Mouse (Mus musculus): ENCODE data around the gene Hnf1b. TPM values are rescaled to one million over a fixed set of nuclear protein-coding genes. Genes with fewer than 3 reads are reported as not detected.

Hnf1b gene
- polyA plus RNA-seq, 1 experiment from 2014 or later: 0.19 TPM

- Histone ChIP-seq H3K9ac (no peak overlapping the region), H3K27ac (no peak overlapping the region), H3K4me1 (replicated peaks) (0 out of 2 replicates have a peak, but pooled peaks cover 4% of the 10 kb centered on the region), H3K4me3 (no peak overlapping the region), H3K4me2 (no peak overlapping the region), H3K9me3 (no peaks in the 10 kb centered on the region), H3K36me3 (no peaks in the 10 kb centered on the region), H3K27me3 (peaks cover 92% of the 10 kb centered on the region)
- ATAC-seq (ENCODE audit: low FRiP score): no peak
- 95% methylated on average over 1 of the region's 1 CpGs for WGBS
Measured at GRCm38 (mm10) chr11:83857256-83857655, 7.4 kb downstream of the Hnf1b start.

- WGBS: 16% methylated on average over 9 of the region's 9 CpGs
- no peak overlapping the region for H3K4me3 ChIP-seq
- no peak overlapping the region for H3K27ac ChIP-seq
- H3K27me3 ChIP-seq: peaks cover 93% of the 10 kb centered on the region
- H3K4me2 ChIP-seq: no peak overlapping the region
- no peak overlapping the region for H3K9ac ChIP-seq
- H3K9me3 ChIP-seq: no peaks in the 10 kb centered on the region
- no peak for ATAC-seq (ENCODE audit: low FRiP score)
- H3K4me1 ChIP-seq (replicated peaks): peaks cover 7% of the 10 kb centered on the region; the same call in 1 of the 2 replicates
- no peaks in the 10 kb centered on the region for H3K36me3 ChIP-seq
Measured at GRCm38 (mm10) chr11:83865286-83865685, 15.4 kb downstream of the Hnf1b start.

- Histone ChIP-seq H3K36me3 (no peaks in the 10 kb centered on the region), H3K9ac (no peak overlapping the region), H3K27ac (no peak overlapping the region), H3K4me3 (no peak overlapping the region), H3K27me3 (peaks cover 86% of the 10 kb centered on the region), H3K4me1 (replicated peaks) (peaks cover 7% of the 10 kb centered on the region; the same call in 1 of the 2 replicates), H3K9me3 (no peaks in the 10 kb centered on the region), H3K4me2 (no peak overlapping the region)
- WGBS: 7% methylated on average over 3 of the region's 3 CpGs
- ATAC-seq (ENCODE audit: low FRiP score): no peak
Measured at GRCm38 (mm10) chr11:83867571-83867970, 17.7 kb downstream of the Hnf1b start.

- peaks cover 85% of the 10 kb centered on the region for H3K27me3 ChIP-seq
- WGBS: 23% methylated on average over 1 of the region's 1 CpGs
- no peak for ATAC-seq (ENCODE audit: low FRiP score)
- H3K9me3 ChIP-seq: no peaks in the 10 kb centered on the region
- H3K36me3 ChIP-seq: no peaks in the 10 kb centered on the region
- H3K4me2 ChIP-seq: no peak overlapping the region
- no peak overlapping the region for H3K4me3 ChIP-seq
- H3K4me1 ChIP-seq (replicated peaks): peaks cover 7% of the 10 kb centered on the region; the same call in 1 of the 2 replicates
- no peak overlapping the region for H3K9ac ChIP-seq
- no peak overlapping the region for H3K27ac ChIP-seq
Measured at GRCm38 (mm10) chr11:83869147-83869546, 19.3 kb downstream of the Hnf1b start.

- peaks cover 7% of the 10 kb centered on the region; the same call in 1 of the 2 replicates for H3K4me1 ChIP-seq (replicated peaks)
- no peak for ATAC-seq (ENCODE audit: low FRiP score)
- no peaks in the 10 kb centered on the region for H3K36me3 ChIP-seq
- no peaks in the 10 kb centered on the region for H3K9me3 ChIP-seq
- no peak overlapping the region for H3K27ac ChIP-seq
- no peak overlapping the region for H3K4me3 ChIP-seq
- H3K4me2 ChIP-seq: no peak overlapping the region
- 66% methylated on average over 3 of the region's 3 CpGs for WGBS
- H3K27me3 ChIP-seq: peaks cover 83% of the 10 kb centered on the region
- H3K9ac ChIP-seq: no peak overlapping the region
Measured at GRCm38 (mm10) chr11:83869686-83870085, 19.8 kb downstream of the Hnf1b start.

- Histone ChIP-seq H3K27ac (no peak overlapping the region), H3K9ac (no peak overlapping the region), H3K27me3 (peaks cover 61% of the 10 kb centered on the region), H3K36me3 (no peaks in the 10 kb centered on the region), H3K4me2 (no peak overlapping the region), H3K4me1 (replicated peaks) (peaks cover 7% of the 10 kb centered on the region; the same call in 1 of the 2 replicates), H3K4me3 (no peak overlapping the region), H3K9me3 (no peaks in the 10 kb centered on the region)
- 80% methylated on average over 9 of the region's 9 CpGs for WGBS
- no peak for ATAC-seq (ENCODE audit: low FRiP score)
Measured at GRCm38 (mm10) chr11:83871780-83872554, 22.1 kb downstream of the Hnf1b start.

GRCm38 (mm10) chr11:83873509-83873908 is 23.6 kb downstream of the Hnf1b start:
- no peaks in the 10 kb centered on the region for H3K9me3 ChIP-seq
- ATAC-seq (ENCODE audit: low FRiP score): no peak
- H3K4me2 ChIP-seq: no peak overlapping the region
- H3K36me3 ChIP-seq: no peaks in the 10 kb centered on the region
- 88% methylated on average over 9 of the region's 9 CpGs for WGBS
- H3K27me3 ChIP-seq: peaks cover 46% of the 10 kb centered on the region
- H3K4me3 ChIP-seq: no peak overlapping the region
- H3K27ac ChIP-seq: no peak overlapping the region
- H3K9ac ChIP-seq: no peak overlapping the region
- no peaks in the 10 kb centered on the region for H3K4me1 ChIP-seq (replicated peaks)

GRCm38 (mm10) chr11:83876630-83877029 is 26.8 kb downstream of the Hnf1b start:
- no peak for ATAC-seq (ENCODE audit: low FRiP score)
- no peaks in the 10 kb centered on the region for H3K9me3 ChIP-seq

GRCm38 (mm10) chr11:83877765-83878164 is 27.9 kb downstream of the Hnf1b start:
- no peaks in the 10 kb centered on the region; the same call in 1 of the 2 replicates for H3K4me1 ChIP-seq (replicated peaks)
- H3K9ac ChIP-seq: no peak overlapping the region
- no peak overlapping the region for H3K4me2 ChIP-seq
- H3K9me3 ChIP-seq: no peaks in the 10 kb centered on the region
- H3K27ac ChIP-seq: no peak overlapping the region
- no peaks in the 10 kb centered on the region for H3K36me3 ChIP-seq
- H3K27me3 ChIP-seq: peaks cover 28% of the 10 kb centered on the region
- H3K4me3 ChIP-seq: no peak overlapping the region
- 82% methylated on average over 8 of the region's 8 CpGs for WGBS
- no peak for ATAC-seq (ENCODE audit: low FRiP score)

More at GRCm38 (mm10) chr11:83876630-83877029, 26.8 kb downstream of the Hnf1b start:
- Histone ChIP-seq H3K4me1 (replicated peaks) (no peaks in the 10 kb centered on the region), H3K27me3 (peaks cover 37% of the 10 kb centered on the region), H3K9ac (no peak overlapping the region), H3K36me3 (no peaks in the 10 kb centered on the region), H3K4me3 (no peak overlapping the region), H3K27ac (no peak overlapping the region), H3K4me2 (no peak overlapping the region)
- 89% methylated on average over 7 of the region's 7 CpGs for WGBS

GRCm38 (mm10) chr11:83878417-83878952 is 28.6 kb downstream of the Hnf1b start:
- no peak for ATAC-seq (ENCODE audit: low FRiP score)
- H3K27ac ChIP-seq: no peak overlapping the region
- H3K4me3 ChIP-seq: no peak overlapping the region
- H3K4me2 ChIP-seq: no peak overlapping the region
- WGBS: 88% methylated on average over 4 of the region's 4 CpGs
- no peaks in the 10 kb centered on the region for H3K9me3 ChIP-seq
- H3K4me1 ChIP-seq (replicated peaks): no peaks in the 10 kb centered on the region; the same call in 1 of the 2 replicates
- peaks cover 22% of the 10 kb centered on the region for H3K27me3 ChIP-seq
- no peak overlapping the region for H3K9ac ChIP-seq
- H3K36me3 ChIP-seq: no peaks in the 10 kb centered on the region

- 0 out of 2 replicates have a peak, but pooled peaks cover 17% of the 10 kb centered on the region for H3K27me3 ChIP-seq
- H3K9me3 ChIP-seq: no peaks in the 10 kb centered on the region
- no peak overlapping the region for H3K4me2 ChIP-seq
- H3K27ac ChIP-seq: no peak overlapping the region
- 85% methylated on average over 3 of the region's 3 CpGs for WGBS
- no peak for ATAC-seq (ENCODE audit: low FRiP score)
- H3K4me1 ChIP-seq (replicated peaks): no peaks in the 10 kb centered on the region; the same call in 1 of the 2 replicates
- no peak overlapping the region for H3K9ac ChIP-seq
- H3K36me3 ChIP-seq: no peaks in the 10 kb centered on the region
- no peak overlapping the region for H3K4me3 ChIP-seq
Measured at GRCm38 (mm10) chr11:83879130-83879529, 29.3 kb downstream of the Hnf1b start.

GRCm38 (mm10) chr11:83881438-83881837 is 31.6 kb downstream of the Hnf1b start:
- 84% methylated on average over 5 of the region's 5 CpGs for WGBS
- ATAC-seq (ENCODE audit: low FRiP score): no peak
- no peak overlapping the region for H3K4me3 ChIP-seq
- H3K36me3 ChIP-seq: no peaks in the 10 kb centered on the region
- H3K9ac ChIP-seq: no peak overlapping the region
- H3K4me1 ChIP-seq (replicated peaks): no peaks in the 10 kb centered on the region; the same call in 1 of the 2 replicates
- 0 out of 2 replicates have a peak, but pooled peaks cover 14% of the 10 kb centered on the region for H3K27me3 ChIP-seq
- no peak overlapping the region for H3K27ac ChIP-seq
- no peak overlapping the region for H3K4me2 ChIP-seq
- H3K9me3 ChIP-seq: no peaks in the 10 kb centered on the region

Measured in hindbrain, embryonic 13.5 days (tissue).